Mouse (Mus musculus): ENCODE results near the gene Osbpl6. TPM values are rescaled to one million over a fixed set of nuclear protein-coding genes. Genes with fewer than 3 reads are reported as not detected.

Osbpl6 gene
- polyA plus RNA-seq, 1 experiment from 2014 or later: 5.9 TPM

- Histone ChIP-seq H3K27me3 (ENCODE audit: control insufficient read depth, insufficient read depth, low read length) (no peaks in the 10 kb centered on the region), H3K4me3 (ENCODE audit: control insufficient read depth in 1 of 2, insufficient read depth in 1 of 2, low read depth in 1 of 2, low read length in 2 of 2) (no peak overlapping the region), H3K27ac (replicated peaks in 1 of 2; ENCODE audit: control insufficient read depth in 1 of 2, insufficient read depth in 1 of 2, low read depth in 2 of 2, low read length in 2 of 2) (no peak overlapping the region), H3K36me3 (ENCODE audit: control insufficient read depth, insufficient read depth, low read length) (no peaks in the 10 kb centered on the region), H3K4me2 (ENCODE audit: low read length) (no peak overlapping the region), H3K4me1 (ENCODE audit: control insufficient read depth in 2 of 2, insufficient read depth in 2 of 2, low read length in 2 of 2) (peaks cover 3% of the 10 kb centered on the region in 2 experiments; a peak in 2 of 4 replicates), H3K9ac (ENCODE audit: low read length) (no peak overlapping the region), H3K9me3 (ENCODE audit: control insufficient read depth, low read length) (no peaks in the 10 kb centered on the region)
- ATAC-seq (ENCODE audit: insufficient number of reproducible peaks, insufficient read depth, low FRiP score, low read depth): no peak
- 87% methylated on average over 11 of the region's 11 CpGs for WGBS
These were observed 92.6 kb downstream of the Osbpl6 start for GRCm38 (mm10) chr2:76498891-76499290.

GRCm38 (mm10) chr2:76504122-76504839 lies 98.0 kb downstream of the Osbpl6 start:
- no peak overlapping the region for H3K4me2 ChIP-seq (ENCODE audit: low read length)
- H3K27me3 ChIP-seq (ENCODE audit: control insufficient read depth, insufficient read depth, low read length): no peaks in the 10 kb centered on the region
- WGBS: 62% methylated on average over 12 of the region's 12 CpGs
- peaks cover under 1% of the 10 kb centered on the region in 2 experiments; a peak in 2 of 4 replicates for H3K4me1 ChIP-seq (ENCODE audit: control insufficient read depth in 2 of 2, insufficient read depth in 2 of 2, low read length in 2 of 2)
- ATAC-seq (ENCODE audit: insufficient number of reproducible peaks, insufficient read depth, low FRiP score, low read depth): no peak
- H3K9ac ChIP-seq (ENCODE audit: low read length): no peak overlapping the region
- H3K36me3 ChIP-seq (ENCODE audit: control insufficient read depth, insufficient read depth, low read length): no peaks in the 10 kb centered on the region
- H3K4me3 ChIP-seq (ENCODE audit: control insufficient read depth in 1 of 2, insufficient read depth in 1 of 2, low read depth in 1 of 2, low read length in 2 of 2): no peak overlapping the region
- no peak overlapping the region for H3K27ac ChIP-seq (replicated peaks in 1 of 2; ENCODE audit: control insufficient read depth in 1 of 2, insufficient read depth in 1 of 2, low read depth in 2 of 2, low read length in 2 of 2)
- H3K9me3 ChIP-seq (ENCODE audit: control insufficient read depth, low read length): 0 out of 2 replicates have a peak, but pooled peaks cover 3% of the 10 kb centered on the region

GRCm38 (mm10) chr2:76504989-76505388 lies 98.7 kb downstream of the Osbpl6 start:
- H3K27me3 ChIP-seq (ENCODE audit: control insufficient read depth, insufficient read depth, low read length): no peaks in the 10 kb centered on the region
- 0 out of 2 replicates have a peak, but pooled peaks cover 3% of the 10 kb centered on the region for H3K9me3 ChIP-seq (ENCODE audit: control insufficient read depth, low read length)
- H3K27ac ChIP-seq (replicated peaks in 1 of 2; ENCODE audit: control insufficient read depth in 1 of 2, insufficient read depth in 1 of 2, low read depth in 2 of 2, low read length in 2 of 2): no peak overlapping the region
- no peaks in the 10 kb centered on the region for H3K4me1 ChIP-seq (ENCODE audit: control insufficient read depth in 2 of 2, insufficient read depth in 2 of 2, low read length in 2 of 2)
- H3K36me3 ChIP-seq (ENCODE audit: control insufficient read depth, insufficient read depth, low read length): no peaks in the 10 kb centered on the region
- ATAC-seq (ENCODE audit: insufficient number of reproducible peaks, insufficient read depth, low FRiP score, low read depth): no peak
- 91% methylated on average over 2 of the region's 2 CpGs for WGBS
- no peak overlapping the region for H3K4me2 ChIP-seq (ENCODE audit: low read length)
- no peak overlapping the region for H3K4me3 ChIP-seq (ENCODE audit: control insufficient read depth in 1 of 2, insufficient read depth in 1 of 2, low read depth in 1 of 2, low read length in 2 of 2)
- no peak overlapping the region for H3K9ac ChIP-seq (ENCODE audit: low read length)

- H3K27me3 ChIP-seq (ENCODE audit: control insufficient read depth, insufficient read depth, low read length): no peaks in the 10 kb centered on the region
- H3K4me1 ChIP-seq (ENCODE audit: control insufficient read depth in 2 of 2, insufficient read depth in 2 of 2, low read length in 2 of 2): no peaks in the 10 kb centered on the region
- H3K36me3 ChIP-seq (ENCODE audit: control insufficient read depth, insufficient read depth, low read length): no peaks in the 10 kb centered on the region
- H3K4me3 ChIP-seq (ENCODE audit: control insufficient read depth in 1 of 2, insufficient read depth in 1 of 2, low read depth in 1 of 2, low read length in 2 of 2): no peak overlapping the region
- H3K4me2 ChIP-seq (ENCODE audit: low read length): no peak overlapping the region
- no peak for ATAC-seq (ENCODE audit: insufficient number of reproducible peaks, insufficient read depth, low FRiP score, low read depth)
- no peak overlapping the region for H3K9ac ChIP-seq (ENCODE audit: low read length)
- H3K27ac ChIP-seq (replicated peaks in 1 of 2; ENCODE audit: control insufficient read depth in 1 of 2, insufficient read depth in 1 of 2, low read depth in 2 of 2, low read length in 2 of 2): no peak overlapping the region
- 0 out of 2 replicates have a peak, but pooled peaks cover 3% of the 10 kb centered on the region for H3K9me3 ChIP-seq (ENCODE audit: control insufficient read depth, low read length)
- WGBS: 81% methylated on average over 8 of the region's 8 CpGs
These were observed 105.0 kb downstream of the Osbpl6 start for GRCm38 (mm10) chr2:76511281-76511721.

GRCm38 (mm10) chr2:76512133-76512532 lies 105.8 kb downstream of the Osbpl6 start:
- H3K9me3 ChIP-seq (ENCODE audit: control insufficient read depth, low read length): 0 out of 2 replicates have a peak, but pooled peaks cover 3% of the 10 kb centered on the region
- no peak overlapping the region for H3K4me3 ChIP-seq (ENCODE audit: control insufficient read depth in 1 of 2, insufficient read depth in 1 of 2, low read depth in 1 of 2, low read length in 2 of 2)
- no peak overlapping the region for H3K27ac ChIP-seq (replicated peaks in 1 of 2; ENCODE audit: control insufficient read depth in 1 of 2, insufficient read depth in 1 of 2, low read depth in 2 of 2, low read length in 2 of 2)
- ATAC-seq (ENCODE audit: insufficient number of reproducible peaks, insufficient read depth, low FRiP score, low read depth): no peak
- WGBS: 83% methylated on average over 6 of the region's 6 CpGs
- H3K4me2 ChIP-seq (ENCODE audit: low read length): no peak overlapping the region
- H3K27me3 ChIP-seq (ENCODE audit: control insufficient read depth, insufficient read depth, low read length): no peaks in the 10 kb centered on the region
- H3K9ac ChIP-seq (ENCODE audit: low read length): no peak overlapping the region
- no peaks in the 10 kb centered on the region for H3K36me3 ChIP-seq (ENCODE audit: control insufficient read depth, insufficient read depth, low read length)
- H3K4me1 ChIP-seq (ENCODE audit: control insufficient read depth in 2 of 2, insufficient read depth in 2 of 2, low read length in 2 of 2): no peaks in the 10 kb centered on the region

GRCm38 (mm10) chr2:76512888-76513287 lies 106.6 kb downstream of the Osbpl6 start:
- H3K4me2 ChIP-seq (ENCODE audit: low read length): no peak overlapping the region
- no peak for ATAC-seq (ENCODE audit: insufficient number of reproducible peaks, insufficient read depth, low FRiP score, low read depth)
- H3K4me3 ChIP-seq (ENCODE audit: control insufficient read depth in 1 of 2, insufficient read depth in 1 of 2, low read depth in 1 of 2, low read length in 2 of 2): no peak overlapping the region
- H3K9me3 ChIP-seq (ENCODE audit: control insufficient read depth, low read length): 0 out of 2 replicates have a peak, but pooled peaks cover 3% of the 10 kb centered on the region
- no peaks in the 10 kb centered on the region for H3K4me1 ChIP-seq (ENCODE audit: control insufficient read depth in 2 of 2, insufficient read depth in 2 of 2, low read length in 2 of 2)
- H3K27ac ChIP-seq (replicated peaks in 1 of 2; ENCODE audit: control insufficient read depth in 1 of 2, insufficient read depth in 1 of 2, low read depth in 2 of 2, low read length in 2 of 2): no peak overlapping the region
- H3K27me3 ChIP-seq (ENCODE audit: control insufficient read depth, insufficient read depth, low read length): no peaks in the 10 kb centered on the region
- 72% methylated on average over 6 of the region's 6 CpGs for WGBS
- H3K9ac ChIP-seq (ENCODE audit: low read length): no peak overlapping the region
- no peaks in the 10 kb centered on the region for H3K36me3 ChIP-seq (ENCODE audit: control insufficient read depth, insufficient read depth, low read length)

GRCm38 (mm10) chr2:76513296-76513695 lies 107.0 kb downstream of the Osbpl6 start:
- H3K9me3 ChIP-seq (ENCODE audit: control insufficient read depth, low read length): 0 out of 2 replicates have a peak, but pooled peaks cover 3% of the 10 kb centered on the region
- no peak overlapping the region for H3K4me2 ChIP-seq (ENCODE audit: low read length)
- H3K27ac ChIP-seq (replicated peaks in 1 of 2; ENCODE audit: control insufficient read depth in 1 of 2, insufficient read depth in 1 of 2, low read depth in 2 of 2, low read length in 2 of 2): no peak overlapping the region
- H3K27me3 ChIP-seq (ENCODE audit: control insufficient read depth, insufficient read depth, low read length): no peaks in the 10 kb centered on the region
- WGBS: 65% methylated on average over 3 of the region's 3 CpGs
- no peak overlapping the region for H3K9ac ChIP-seq (ENCODE audit: low read length)
- no peaks in the 10 kb centered on the region for H3K36me3 ChIP-seq (ENCODE audit: control insufficient read depth, insufficient read depth, low read length)
- H3K4me3 ChIP-seq (ENCODE audit: control insufficient read depth in 1 of 2, insufficient read depth in 1 of 2, low read depth in 1 of 2, low read length in 2 of 2): no peak overlapping the region
- no peaks in the 10 kb centered on the region for H3K4me1 ChIP-seq (ENCODE audit: control insufficient read depth in 2 of 2, insufficient read depth in 2 of 2, low read length in 2 of 2)
- no peak for ATAC-seq (ENCODE audit: insufficient number of reproducible peaks, insufficient read depth, low FRiP score, low read depth)

Measured in heart, embryonic 14.5 days (tissue).